Mouse (Mus musculus) midbrain, embryonic 13.5 days (tissue): ENCODE measurements around the gene Crisp2. TPM values are rescaled to one million over a fixed set of nuclear protein-coding genes. Genes with fewer than 3 reads are reported as not detected.

ENCODE experiments used
- polyA plus RNA-seq: library from polyadenylated mRNA; unstranded; fragments of >200 nt; fragmentation: Nextera tagmentation; extraction: Ambion mirVana; gene quantifications from 2 replicates; pipeline ENCODE4 v1.2.1, GENCODE M21; 2015

The Crisp2 gene
- polyA plus RNA-seq, 1 experiment from 2014 or later: not detected

Other genes starting within 250 kb of the Crisp2 start
- not detected in 2 replicates for gene Esp6, start 245.5 kb downstream of the Crisp2 start, polyA plus RNA-seq
- gene Esp4, start 208.4 kb downstream of the Crisp2 start, polyA plus RNA-seq: not detected in 2 replicates
- gene Esp3, start 174.9 kb downstream of the Crisp2 start, polyA plus RNA-seq: not detected in 2 replicates
- not detected in 2 replicates for gene Esp1, start 79.9 kb downstream of the Crisp2 start, polyA plus RNA-seq
- 0.30 TPM in 2 replicates for gene Rhag, start 4.1 kb upstream of the Crisp2 start, polyA plus RNA-seq
- gene 9130008F23Rik, start 73.6 kb upstream of the Crisp2 start, polyA plus RNA-seq: 0.24 and 0.32 TPM in 2 replicates
- gene Glyatl3, start 107.3 kb upstream of the Crisp2 start, polyA plus RNA-seq: not detected in 2 replicates
- 21.0 and 22.5 TPM in 2 replicates for gene Mut, start 127.7 kb upstream of the Crisp2 start, polyA plus RNA-seq
- gene Cenpq, start 128.0 kb upstream of the Crisp2 start, polyA plus RNA-seq: 15.5 and 16.0 TPM in 2 replicates